Mouse (Mus musculus): ENCODE measurements around the gene Cntrl. TPM values are rescaled to one million over a fixed set of nuclear protein-coding genes. Genes with fewer than 3 reads are reported as not detected.

The Cntrl gene
- 19.7 and 21.3 TPM in 2 replicates for polyA plus RNA-seq (2015; fragmentation: Nextera tagmentation; extraction: Ambion mirVana)

GRCm38 (mm10) chr2:35109141-35109923, at the start of gene Cntrl:
Cntrl (plus strand) TSS chr2:35109492.
- WGBS = under 1% methylated on average over 62 of the region's 62 CpGs
- H3K27ac ChIP-seq (ENCODE audit: low read length) = peak within 1 kb of the TSS; percentile 91
- peak within 1 kb of the TSS; percentile 93 for H3K4me3 ChIP-seq (ENCODE audit: low read length)
- no peaks in the 10 kb centered on the region for H3K9me3 ChIP-seq (replicated peaks; ENCODE audit: control insufficient read depth, low read length)
- ATAC-seq (replicated peaks; ENCODE audit: extremely low read depth, insufficient read depth, low FRiP score) = peak; percentile 95
- peaks cover 8% of the 10 kb centered on the region for H3K4me1 ChIP-seq (ENCODE audit: control insufficient read depth, insufficient read depth, low read length)
- H3K36me3 ChIP-seq (ENCODE audit: control insufficient read depth, insufficient read depth) = 0 out of 2 replicates have a peak, but pooled peaks cover 4% of the 10 kb centered on the region
- peak within 1 kb of the TSS; percentile 87 for H3K9ac ChIP-seq (ENCODE audit: low read length)
- peak within 1 kb of the TSS; percentile 96 for H3K4me2 ChIP-seq (ENCODE audit: low read depth, low read length)
- H3K27me3 ChIP-seq (ENCODE audit: control insufficient read depth, insufficient read depth, low read length) = no peaks in the 10 kb centered on the region

- Histone ChIP-seq H3K4me1 (ENCODE audit: control insufficient read depth, insufficient read depth, low read length) (no peaks in the 10 kb centered on the region), H3K4me2 (ENCODE audit: low read depth, low read length) (no peak overlapping the region), H3K36me3 (ENCODE audit: control insufficient read depth, insufficient read depth) (no peaks in the 10 kb centered on the region), H3K27ac (ENCODE audit: low read length) (no peak overlapping the region), H3K27me3 (ENCODE audit: control insufficient read depth, insufficient read depth, low read length) (no peaks in the 10 kb centered on the region), H3K9me3 (replicated peaks; ENCODE audit: control insufficient read depth, low read length) (no peaks in the 10 kb centered on the region), H3K9ac (ENCODE audit: low read length) (no peak overlapping the region), H3K4me3 (ENCODE audit: low read length) (no peak overlapping the region)
- ATAC-seq (replicated peaks; ENCODE audit: extremely low read depth, insufficient read depth, low FRiP score) = no peak
- WGBS = 78% methylated on average over 5 of the region's 5 CpGs
These were observed 49.0 kb upstream of the Cntrl start for GRCm38 (mm10) chr2:35060256-35060655.

- Histone ChIP-seq H3K27ac (ENCODE audit: low read length) (no peak overlapping the region), H3K4me2 (ENCODE audit: low read depth, low read length) (no peak overlapping the region), H3K4me3 (ENCODE audit: low read length) (no peak overlapping the region), H3K9ac (ENCODE audit: low read length) (no peak overlapping the region), H3K27me3 (ENCODE audit: control insufficient read depth, insufficient read depth, low read length) (no peaks in the 10 kb centered on the region), H3K9me3 (replicated peaks; ENCODE audit: control insufficient read depth, low read length) (no peaks in the 10 kb centered on the region), H3K4me1 (ENCODE audit: control insufficient read depth, insufficient read depth, low read length) (no peaks in the 10 kb centered on the region), H3K36me3 (ENCODE audit: control insufficient read depth, insufficient read depth) (no peaks in the 10 kb centered on the region)
- 53% methylated on average over 6 of the region's 6 CpGs for WGBS
- ATAC-seq (replicated peaks; ENCODE audit: extremely low read depth, insufficient read depth, low FRiP score) = no peak
These were observed 48.4 kb upstream of the Cntrl start for GRCm38 (mm10) chr2:35060897-35061296.

GRCm38 (mm10) chr2:35061338-35061737, 48.0 kb upstream of the Cntrl start, which contains the start of gene Hc:
Hc (minus strand) TSS chr2:35061438.
- Histone ChIP-seq H3K4me1 (ENCODE audit: control insufficient read depth, insufficient read depth, low read length) (no peaks in the 10 kb centered on the region), H3K27ac (ENCODE audit: low read length) (no peak within 1 kb of the TSS), H3K4me2 (ENCODE audit: low read depth, low read length) (no peak within 1 kb of the TSS), H3K9me3 (replicated peaks; ENCODE audit: control insufficient read depth, low read length) (no peaks in the 10 kb centered on the region), H3K36me3 (ENCODE audit: control insufficient read depth, insufficient read depth) (no peaks in the 10 kb centered on the region), H3K9ac (ENCODE audit: low read length) (no peak within 1 kb of the TSS), H3K27me3 (ENCODE audit: control insufficient read depth, insufficient read depth, low read length) (no peaks in the 10 kb centered on the region), H3K4me3 (ENCODE audit: low read length) (no peak within 1 kb of the TSS)
- 78% methylated on average over 5 of the region's 5 CpGs for WGBS
- ATAC-seq (replicated peaks; ENCODE audit: extremely low read depth, insufficient read depth, low FRiP score) = no peak

GRCm38 (mm10) chr2:35063333-35064030, 45.8 kb upstream of the Cntrl start:
- Histone ChIP-seq H3K27ac (ENCODE audit: low read length) (no peak overlapping the region), H3K4me2 (ENCODE audit: low read depth, low read length) (no peak overlapping the region), H3K36me3 (ENCODE audit: control insufficient read depth, insufficient read depth) (no peaks in the 10 kb centered on the region), H3K9ac (ENCODE audit: low read length) (no peak overlapping the region), H3K27me3 (ENCODE audit: control insufficient read depth, insufficient read depth, low read length) (no peaks in the 10 kb centered on the region), H3K4me1 (ENCODE audit: control insufficient read depth, insufficient read depth, low read length) (no peaks in the 10 kb centered on the region), H3K9me3 (replicated peaks; ENCODE audit: control insufficient read depth, low read length) (no peaks in the 10 kb centered on the region), H3K4me3 (ENCODE audit: low read length) (no peak overlapping the region)
- no peak for ATAC-seq (replicated peaks; ENCODE audit: extremely low read depth, insufficient read depth, low FRiP score)
- 81% methylated on average over 6 of the region's 6 CpGs for WGBS

- H3K36me3 ChIP-seq (ENCODE audit: control insufficient read depth, insufficient read depth) = no peaks in the 10 kb centered on the region
- no peaks in the 10 kb centered on the region for H3K9me3 ChIP-seq (replicated peaks; ENCODE audit: control insufficient read depth, low read length)
- H3K9ac ChIP-seq (ENCODE audit: low read length) = no peak overlapping the region
- H3K27me3 ChIP-seq (ENCODE audit: control insufficient read depth, insufficient read depth, low read length) = no peaks in the 10 kb centered on the region
- ATAC-seq (replicated peaks; ENCODE audit: extremely low read depth, insufficient read depth, low FRiP score) = no peak
- no peak overlapping the region for H3K4me2 ChIP-seq (ENCODE audit: low read depth, low read length)
- H3K27ac ChIP-seq (ENCODE audit: low read length) = no peak overlapping the region
- H3K4me1 ChIP-seq (ENCODE audit: control insufficient read depth, insufficient read depth, low read length) = no peaks in the 10 kb centered on the region
- 80% methylated on average over 13 of the region's 13 CpGs for WGBS
- no peak overlapping the region for H3K4me3 ChIP-seq (ENCODE audit: low read length)
These were observed 42.7 kb upstream of the Cntrl start for GRCm38 (mm10) chr2:35066525-35067082.

- Histone ChIP-seq H3K4me1 (ENCODE audit: control insufficient read depth, insufficient read depth, low read length) (no peaks in the 10 kb centered on the region), H3K27me3 (ENCODE audit: control insufficient read depth, insufficient read depth, low read length) (no peaks in the 10 kb centered on the region), H3K27ac (ENCODE audit: low read length) (no peak overlapping the region), H3K4me3 (ENCODE audit: low read length) (no peak overlapping the region), H3K9ac (ENCODE audit: low read length) (no peak overlapping the region), H3K9me3 (replicated peaks; ENCODE audit: control insufficient read depth, low read length) (no peaks in the 10 kb centered on the region), H3K4me2 (ENCODE audit: low read depth, low read length) (no peak overlapping the region), H3K36me3 (ENCODE audit: control insufficient read depth, insufficient read depth) (no peaks in the 10 kb centered on the region)
- 77% methylated on average over 11 of the region's 11 CpGs for WGBS
- no peak for ATAC-seq (replicated peaks; ENCODE audit: extremely low read depth, insufficient read depth, low FRiP score)
These were observed 42.2 kb upstream of the Cntrl start for GRCm38 (mm10) chr2:35067117-35067516.

- no peak for ATAC-seq (replicated peaks; ENCODE audit: extremely low read depth, insufficient read depth, low FRiP score)
- H3K4me1 ChIP-seq (ENCODE audit: control insufficient read depth, insufficient read depth, low read length) = no peaks in the 10 kb centered on the region
- no peak overlapping the region for H3K4me2 ChIP-seq (ENCODE audit: low read depth, low read length)
- no peak overlapping the region for H3K4me3 ChIP-seq (ENCODE audit: low read length)
- no peaks in the 10 kb centered on the region for H3K9me3 ChIP-seq (replicated peaks; ENCODE audit: control insufficient read depth, low read length)
- no peaks in the 10 kb centered on the region for H3K36me3 ChIP-seq (ENCODE audit: control insufficient read depth, insufficient read depth)
- no peak overlapping the region for H3K9ac ChIP-seq (ENCODE audit: low read length)
- H3K27ac ChIP-seq (ENCODE audit: low read length) = no peak overlapping the region
- no peaks in the 10 kb centered on the region for H3K27me3 ChIP-seq (ENCODE audit: control insufficient read depth, insufficient read depth, low read length)
- WGBS = 95% methylated on average over 1 of the region's 1 CpGs
These were observed 40.2 kb upstream of the Cntrl start for GRCm38 (mm10) chr2:35069124-35069523.

GRCm38 (mm10) chr2:35070275-35070674, 39.0 kb upstream of the Cntrl start:
- H3K9me3 ChIP-seq (replicated peaks; ENCODE audit: control insufficient read depth, low read length) = no peaks in the 10 kb centered on the region
- H3K27ac ChIP-seq (ENCODE audit: low read length) = no peak overlapping the region
- no peaks in the 10 kb centered on the region for H3K4me1 ChIP-seq (ENCODE audit: control insufficient read depth, insufficient read depth, low read length)
- H3K36me3 ChIP-seq (ENCODE audit: control insufficient read depth, insufficient read depth) = no peaks in the 10 kb centered on the region
- H3K4me2 ChIP-seq (ENCODE audit: low read depth, low read length) = no peak overlapping the region
- WGBS = 79% methylated on average over 4 of the region's 4 CpGs
- H3K9ac ChIP-seq (ENCODE audit: low read length) = no peak overlapping the region
- H3K27me3 ChIP-seq (ENCODE audit: control insufficient read depth, insufficient read depth, low read length) = no peaks in the 10 kb centered on the region
- no peak for ATAC-seq (replicated peaks; ENCODE audit: extremely low read depth, insufficient read depth, low FRiP score)
- no peak overlapping the region for H3K4me3 ChIP-seq (ENCODE audit: low read length)
